Mouse (Mus musculus) common myeloid progenitor, adult 5-6 weeks (primary cell): ENCODE results near the gene Pop5. TPM values are rescaled to one million over a fixed set of nuclear protein-coding genes. Genes with fewer than 3 reads are reported as not detected.

Experiments
- ATAC-seq: replicated peaks from 2 replicates; pipeline ENCODE4 v1.8.0; 2016; ENCODE audit warnings: low read depth, mild to moderate bottlenecking, moderate TSS enrichment, inconsistent platforms; ENCODE audit not compliant: poor library complexity, severe bottlenecking
- total RNA-seq: library from RNA; stranded (forward); fragments of 200-1000, 187-1606 nt; gene quantifications from 2 replicates; pipeline ENCODE4 v1.2.3, GENCODE M21; 2017

The Pop5 gene
- total RNA-seq, 1 experiment from 2014 or later: 75.6 TPM

DNA sequence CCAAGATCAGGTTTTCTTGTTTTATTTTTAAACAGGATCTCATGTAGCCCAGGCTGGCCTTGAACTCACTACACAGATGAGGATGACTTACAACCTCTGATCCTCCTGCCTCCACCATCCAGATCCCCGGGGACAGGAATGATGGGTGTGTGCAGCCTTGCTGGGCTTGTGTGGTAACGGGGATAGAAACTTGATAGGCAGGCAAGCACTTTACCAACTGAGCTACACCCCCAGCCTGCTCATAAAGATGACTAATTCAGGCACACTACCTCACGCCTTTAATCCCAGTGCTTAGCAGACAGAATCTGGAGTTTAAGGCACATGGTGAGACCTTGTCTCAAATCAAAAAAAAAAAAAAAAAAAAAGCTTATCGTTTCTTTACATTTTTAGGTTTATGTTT lies 22.8 kb upstream of the Pop5 start:
- no peak for ATAC-seq

DNA sequence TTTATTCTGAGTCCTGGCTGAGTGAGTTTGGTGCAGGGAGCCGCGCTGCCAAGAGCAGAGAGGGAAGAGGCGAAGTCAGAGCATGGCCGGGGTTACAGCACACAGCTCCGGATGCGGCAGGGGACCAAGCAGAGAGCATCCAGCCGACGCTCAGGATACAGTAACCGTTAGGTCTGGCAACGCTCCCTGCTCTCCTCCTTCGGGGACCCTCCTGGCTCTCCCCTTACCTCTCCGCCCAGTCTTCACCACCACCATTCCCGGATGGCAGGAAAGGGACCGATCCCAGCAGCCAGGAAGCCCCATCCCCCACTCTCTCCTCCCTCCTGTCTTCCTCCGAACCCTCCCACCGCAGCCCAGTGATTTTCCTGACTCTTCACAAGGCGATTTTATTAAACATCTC lies 20.8 kb upstream of the Pop5 start:
- ATAC-seq: peak; percentile 56; the same call in 1 of the 2 replicates

DNA sequence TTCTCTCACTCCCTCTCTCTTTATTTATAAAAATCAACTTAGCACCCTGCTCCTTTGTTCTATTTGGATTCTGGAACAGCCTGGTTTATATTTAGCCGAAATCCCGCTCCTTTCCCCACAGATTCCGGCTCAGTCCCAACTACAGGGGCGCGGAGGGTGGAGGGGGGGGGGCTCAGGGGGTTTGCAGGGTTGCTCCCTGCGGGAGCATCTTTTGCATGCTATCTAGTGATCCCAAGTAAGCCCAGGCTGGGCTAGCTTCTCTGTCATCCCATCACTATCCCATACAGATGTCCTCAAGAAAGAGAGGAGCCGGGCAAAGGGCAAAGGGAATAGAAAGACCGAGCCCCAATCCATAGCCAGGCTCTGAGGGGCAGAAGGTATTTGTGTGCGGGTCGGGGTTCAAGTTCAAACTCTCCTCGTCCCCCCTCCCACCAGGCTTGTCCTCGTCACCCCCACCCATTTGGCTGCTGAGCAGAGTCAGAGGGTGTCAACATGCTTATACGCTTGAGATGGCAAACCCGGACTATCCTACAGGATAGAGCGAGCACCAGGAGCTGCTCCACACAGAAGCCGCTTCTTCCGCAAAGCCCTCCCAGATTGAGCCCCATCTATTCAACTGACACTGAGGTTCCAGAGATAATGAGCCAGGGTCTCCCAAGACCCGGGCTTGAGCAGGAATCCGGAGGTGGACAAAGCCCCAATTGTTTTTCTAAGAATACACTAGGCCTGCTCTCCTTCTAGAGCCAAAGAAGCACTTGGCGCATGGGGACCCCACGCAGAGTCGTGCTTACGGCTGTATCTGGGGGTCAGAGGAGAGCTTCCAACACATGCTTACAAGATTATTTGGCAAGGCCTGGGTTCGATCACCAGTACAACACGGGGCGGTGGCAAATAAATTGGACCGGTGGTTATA lies 20.1 kb upstream of the Pop5 start:
- no peak for ATAC-seq

DNA sequence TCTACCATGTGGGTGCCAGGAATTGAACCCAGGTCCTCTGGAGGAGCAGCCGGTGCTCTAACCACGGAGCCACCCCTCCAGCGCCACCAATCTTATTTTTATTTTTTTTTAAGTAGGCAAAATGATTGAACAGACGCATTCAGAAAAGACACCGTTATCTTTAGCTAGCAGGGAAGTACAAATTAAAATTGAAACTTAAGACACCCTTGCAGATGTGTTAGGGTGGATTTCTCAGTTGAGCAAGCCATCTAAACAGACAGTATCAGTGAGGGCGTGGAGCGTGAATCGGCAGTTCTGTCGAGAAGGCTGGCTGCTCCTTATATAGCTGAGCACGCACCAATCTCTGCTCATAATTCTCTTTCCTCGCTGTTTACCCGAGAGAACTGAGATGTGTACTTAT lies 17.6 kb upstream of the Pop5 start:
- no peak for ATAC-seq

DNA sequence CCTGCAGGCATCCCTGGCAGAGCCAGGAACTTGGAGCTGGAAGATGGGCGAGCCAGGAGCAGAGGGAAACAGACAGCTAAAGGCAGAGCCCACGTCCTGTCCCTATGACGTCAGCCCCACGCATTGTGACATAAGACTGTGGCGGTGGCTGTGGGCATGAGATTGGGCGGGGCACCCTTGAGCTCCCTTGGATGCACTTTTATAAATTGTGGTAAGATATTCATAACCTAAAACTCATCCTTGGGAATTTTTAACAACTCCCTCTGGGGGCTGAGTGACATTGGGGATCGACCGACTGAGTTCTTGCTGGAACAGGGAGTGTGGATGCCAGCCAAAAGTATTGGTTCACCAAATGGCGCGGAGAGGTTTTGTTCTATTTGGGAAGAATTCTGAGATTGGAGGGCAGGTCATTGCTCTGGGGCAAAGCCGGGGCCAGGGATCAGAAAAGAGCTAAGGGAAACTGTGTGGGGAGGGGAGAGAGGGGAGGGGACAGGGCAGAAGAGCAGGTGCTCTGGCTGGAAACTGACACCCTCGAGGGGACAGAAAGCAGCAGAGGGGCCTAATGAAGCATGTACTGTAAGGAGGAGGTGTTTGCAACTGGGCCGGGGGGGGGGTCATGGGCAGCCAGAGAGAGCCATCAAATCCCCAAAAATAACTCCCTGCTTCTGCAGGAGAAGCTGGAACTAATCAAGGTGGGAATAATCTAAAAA lies 14.6 kb upstream of the Pop5 start:
- ATAC-seq: no peak

DNA sequence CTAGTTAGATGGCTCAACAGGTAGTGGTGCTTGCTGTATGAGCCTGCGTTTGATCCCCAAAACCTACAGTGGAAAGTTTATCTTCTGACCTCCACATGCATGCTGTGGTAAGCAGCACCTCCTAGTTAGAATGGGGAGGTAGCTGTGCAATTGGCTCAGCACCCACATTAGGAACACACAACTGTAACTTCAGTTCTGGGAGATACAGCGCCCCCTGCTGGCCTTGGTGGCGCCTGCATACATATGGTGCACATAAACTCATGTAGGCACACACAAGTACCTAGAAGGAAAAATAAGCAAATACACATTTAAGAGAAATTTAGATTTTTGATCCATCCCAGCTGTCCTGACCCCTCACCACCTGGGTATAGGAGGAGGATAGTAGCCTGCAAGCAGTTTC lies 13.2 kb upstream of the Pop5 start:
- no peak for ATAC-seq

DNA sequence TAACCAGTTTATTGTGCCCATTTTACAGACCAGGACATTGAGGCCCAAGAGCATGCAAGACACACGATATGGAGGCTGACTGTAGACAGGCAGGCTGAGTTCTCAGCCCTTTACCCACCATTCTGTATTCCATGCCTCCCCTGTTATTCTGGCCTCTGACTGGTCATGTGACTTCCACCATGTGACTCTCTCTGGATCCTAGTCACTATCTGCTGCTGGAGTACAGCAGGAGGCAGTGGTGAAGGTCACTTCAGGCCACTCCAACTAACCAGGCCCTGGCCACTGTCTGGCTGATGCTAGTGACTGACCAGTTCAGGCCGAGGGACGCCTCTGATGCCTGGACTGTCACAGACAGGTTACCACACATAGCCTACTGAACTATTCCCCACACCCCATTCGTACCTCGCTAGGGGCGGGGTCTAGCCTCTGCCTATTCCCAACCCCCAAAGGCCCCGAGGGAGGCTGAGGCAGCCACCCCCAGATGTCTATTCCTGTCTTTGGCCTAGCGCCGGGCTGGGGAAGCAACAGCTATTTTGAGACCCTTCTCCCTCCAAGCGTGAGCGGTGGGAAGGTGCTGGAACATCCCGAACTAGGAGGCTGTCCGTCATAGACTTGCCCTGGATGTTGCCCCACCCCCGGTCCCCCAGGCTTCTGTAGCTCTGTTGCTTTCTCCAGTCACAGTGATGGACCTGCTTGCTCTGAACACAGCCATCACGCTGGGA lies 4.6 kb upstream of the Pop5 start:
- no peak for ATAC-seq

DNA sequence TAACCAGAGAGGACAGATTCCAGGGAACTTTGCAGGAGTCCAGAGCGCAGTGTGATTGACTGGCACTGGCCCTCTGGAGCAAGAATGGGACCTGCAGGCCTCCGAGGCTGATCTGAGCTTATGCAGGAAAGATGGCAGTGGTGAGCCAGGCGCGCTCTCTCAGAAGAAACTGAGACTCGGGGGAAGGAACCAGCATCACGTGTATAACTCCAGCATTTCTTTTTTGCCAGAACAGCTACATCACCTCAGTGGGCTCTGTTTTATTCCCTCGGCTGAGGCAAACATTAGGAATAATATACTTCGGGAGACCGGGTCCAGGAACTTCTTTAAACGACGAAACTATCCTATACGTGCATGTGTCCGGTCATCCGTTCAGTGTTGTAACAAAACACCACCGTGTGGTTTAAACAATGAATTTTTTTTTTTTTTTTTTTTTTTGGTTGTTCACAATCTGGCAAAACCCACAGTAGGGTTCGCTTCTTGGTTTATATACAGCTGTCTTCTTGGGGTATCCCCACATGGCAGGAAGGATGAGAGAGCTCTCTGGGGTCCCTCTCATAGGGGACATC lies 4.0 kb upstream of the Pop5 start:
- ATAC-seq: no peak

DNA sequence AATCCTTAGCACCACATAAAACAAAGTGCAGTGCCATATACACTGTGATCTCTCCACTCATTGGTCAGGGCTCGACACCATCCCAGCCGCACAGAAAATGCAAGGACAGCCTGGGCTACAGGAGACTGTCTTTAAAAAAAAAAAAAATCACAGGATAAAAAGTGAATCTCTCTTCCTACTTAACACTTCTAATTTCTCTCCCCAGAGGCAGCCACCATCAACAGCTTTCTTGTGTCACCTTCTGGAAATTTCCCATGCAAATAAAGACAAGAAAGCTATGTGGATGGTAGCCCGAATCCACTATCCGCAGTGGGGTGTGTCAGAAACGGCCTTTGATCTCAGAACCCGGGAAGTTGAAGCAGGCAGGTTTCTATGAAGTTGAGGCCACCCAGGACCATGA lies 3.1 kb upstream of the Pop5 start:
- no peak for ATAC-seq

DNA sequence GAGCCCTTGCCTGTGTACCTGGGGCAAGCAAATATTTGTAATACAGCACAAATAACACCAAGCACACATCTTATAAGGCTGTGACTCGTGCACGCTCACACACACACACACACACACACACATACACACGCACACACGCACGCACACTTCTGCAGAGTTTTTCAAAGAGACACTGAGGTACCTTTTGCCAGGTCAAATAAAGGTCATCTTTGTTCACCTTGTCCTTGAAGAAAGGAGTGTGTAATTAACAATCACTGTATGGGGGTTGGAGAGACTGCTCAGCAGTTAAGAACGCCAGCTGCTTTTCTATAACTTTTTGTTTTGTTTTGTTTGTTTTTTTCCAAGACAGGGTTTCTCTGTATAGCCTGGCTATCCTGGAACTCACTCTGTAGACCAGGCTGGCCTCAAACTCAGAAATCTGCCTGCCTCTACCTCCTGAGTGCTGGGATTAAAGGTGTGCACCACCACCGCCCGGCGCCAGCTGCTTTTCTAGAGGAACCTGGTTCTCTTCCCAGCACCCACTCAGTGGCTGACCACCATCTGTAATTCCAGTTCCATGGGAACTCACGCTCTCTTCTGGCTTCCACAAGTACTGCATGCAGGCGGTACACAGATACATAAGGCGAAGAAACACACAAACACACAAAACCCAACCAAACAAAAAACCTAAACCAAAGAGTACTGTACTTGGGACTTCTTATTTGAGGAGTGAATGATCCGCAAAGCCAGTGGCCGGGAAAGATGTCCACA lies 2.4 kb upstream of the Pop5 start:
- ATAC-seq: no peak

DNA sequence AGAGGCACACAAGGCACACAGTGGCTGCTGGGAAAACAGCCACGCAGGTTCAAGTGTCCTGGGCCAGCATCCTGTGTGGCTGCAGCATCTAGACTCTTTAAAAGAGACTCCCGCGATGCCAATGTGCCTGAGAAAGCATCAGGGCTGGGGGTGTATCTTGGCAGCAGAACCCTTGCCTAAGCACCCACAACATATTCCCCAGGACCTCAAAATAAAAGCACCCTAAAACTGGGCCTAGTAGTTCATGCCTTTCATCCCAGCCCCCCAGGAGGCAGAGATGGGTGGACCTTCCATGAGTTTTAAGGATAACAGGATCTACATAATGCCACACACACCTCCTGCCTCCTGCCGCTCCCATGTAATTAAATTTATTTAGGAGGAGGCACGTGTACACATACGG lies 1.1 kb upstream of the Pop5 start:
- no peak for ATAC-seq

DNA sequence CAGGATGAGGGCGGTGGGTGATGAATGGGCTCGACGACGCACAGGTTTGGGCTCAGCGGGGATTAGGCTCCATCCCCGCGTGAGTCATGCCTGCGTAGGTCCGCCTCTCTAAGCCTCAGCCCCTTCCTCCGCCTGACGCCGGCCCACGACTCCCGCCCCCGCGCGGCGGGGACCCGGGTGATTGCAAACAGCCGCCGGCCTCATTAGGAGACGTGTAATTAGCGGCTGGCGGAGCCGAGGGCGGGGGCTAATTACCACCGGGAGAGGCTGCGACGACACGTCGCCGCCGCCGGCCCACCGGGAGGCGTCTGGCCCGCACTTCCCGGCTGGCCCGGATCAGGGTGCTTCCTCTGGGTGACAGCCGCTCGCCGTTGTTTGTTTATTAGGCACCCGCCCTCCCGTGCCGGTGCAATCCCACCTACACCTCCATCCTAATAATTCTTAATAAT lies 289 bp upstream of the Pop5 start:
- peak; percentile 23 for ATAC-seq

DNA sequence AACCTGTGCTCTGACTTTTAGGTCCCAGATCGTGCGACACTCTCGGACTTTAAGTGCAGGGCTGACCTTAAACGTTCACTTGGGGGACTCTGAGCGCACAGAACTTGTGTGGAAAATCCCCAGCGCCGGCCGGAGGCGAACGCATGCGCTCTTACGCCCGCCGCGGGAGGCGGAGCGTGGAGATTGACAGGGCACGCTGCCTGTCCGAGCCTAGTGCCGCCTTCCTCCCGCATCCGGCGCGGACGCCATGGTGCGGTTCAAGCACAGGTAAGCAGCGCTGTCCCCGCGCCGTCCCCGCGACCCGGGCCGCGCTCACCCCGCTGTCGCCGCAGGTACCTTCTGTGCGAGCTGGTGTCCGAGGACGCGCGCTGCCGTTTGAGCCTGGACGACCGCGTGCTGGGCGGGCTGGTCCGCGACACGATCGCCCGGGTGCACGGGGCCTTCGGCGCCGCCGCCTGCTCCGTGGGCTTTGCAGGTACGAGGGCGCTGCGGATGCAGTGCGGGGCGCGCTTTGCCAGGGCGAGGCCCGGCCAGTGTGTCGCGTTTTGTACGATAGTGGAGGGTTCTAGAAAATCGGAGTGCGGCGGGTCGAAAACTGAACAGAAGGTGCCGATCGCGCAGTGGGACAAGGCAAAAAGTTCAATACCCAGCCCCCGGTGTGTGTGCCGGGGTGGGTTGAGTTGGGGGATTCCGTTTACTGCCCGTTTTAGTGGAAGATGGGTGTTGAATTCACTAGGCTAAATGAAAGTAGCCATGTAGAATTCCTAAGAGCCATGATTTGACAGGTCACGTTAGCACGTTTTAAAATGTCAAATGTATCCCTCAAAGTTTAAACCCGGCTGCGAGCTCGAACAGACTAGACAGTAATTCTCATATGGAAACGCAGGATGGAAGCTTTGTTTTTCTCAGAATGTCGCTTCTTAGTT lies 2.4 kb downstream of the Pop5 start:
- ATAC-seq: peak; percentile 83

DNA sequence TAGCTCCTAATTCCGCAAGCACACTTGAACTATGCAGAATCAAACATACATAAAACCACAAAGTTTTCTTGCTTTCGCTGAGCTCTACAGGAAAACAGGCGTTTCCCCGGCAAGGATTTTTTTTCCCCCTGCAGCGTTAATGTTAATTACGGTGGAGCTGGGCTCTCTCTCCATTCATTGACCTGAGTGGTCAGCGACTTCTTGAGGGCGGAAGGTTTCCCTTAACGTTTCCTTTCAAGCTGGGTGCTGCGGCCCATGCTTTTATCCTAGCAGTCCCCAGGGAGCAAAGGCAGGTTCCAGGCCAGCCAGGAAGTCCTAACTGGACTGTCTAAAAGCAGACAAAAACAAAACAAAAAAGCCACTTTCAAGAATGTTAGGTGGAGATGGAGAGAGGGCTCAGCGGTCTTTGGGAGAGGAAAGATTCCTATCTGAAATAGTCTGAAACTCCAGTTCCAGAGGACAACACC lies 3.1 kb downstream of the Pop5 start:
- no peak for ATAC-seq

DNA sequence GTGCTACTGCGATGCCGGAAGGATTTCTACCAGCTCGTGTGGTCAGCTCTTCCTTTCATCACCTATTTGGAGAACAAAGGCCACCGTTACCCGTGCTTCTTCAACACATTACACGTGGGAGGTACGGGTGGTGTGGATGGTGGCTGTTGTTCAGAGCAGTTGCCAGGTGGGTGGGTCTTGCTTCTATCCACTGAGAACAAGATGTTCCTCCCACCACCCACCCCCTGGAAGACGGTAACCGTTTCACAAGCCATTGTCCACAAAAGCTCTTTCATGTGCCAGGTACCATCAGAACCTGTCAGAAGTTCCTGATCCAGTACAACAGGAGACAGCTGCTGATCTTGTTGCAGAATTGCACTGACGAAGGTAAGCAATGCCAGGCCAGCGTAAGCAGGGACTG lies 4.6 kb downstream of the Pop5 start:
- no peak for ATAC-seq

DNA sequence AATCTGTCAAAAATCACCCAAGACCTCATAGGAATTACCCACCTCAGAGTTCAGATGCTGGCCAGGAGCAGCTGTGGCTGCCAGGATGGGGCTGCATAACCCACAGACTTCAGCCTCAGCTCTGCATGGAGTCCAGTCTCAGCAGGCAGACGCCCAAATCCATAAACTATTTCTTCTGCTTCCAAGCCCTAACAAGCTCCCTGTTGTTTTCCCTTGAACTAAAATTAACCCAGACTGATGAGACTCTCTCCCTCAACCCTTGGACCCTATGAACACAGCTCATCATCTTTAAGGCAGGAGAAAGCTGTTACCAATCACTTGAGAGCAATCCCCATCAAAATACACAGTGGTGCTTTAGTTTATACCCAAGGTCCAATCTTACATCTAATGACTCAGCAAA lies 19.8 kb downstream of the Pop5 start:
- ATAC-seq: no peak

DNA sequence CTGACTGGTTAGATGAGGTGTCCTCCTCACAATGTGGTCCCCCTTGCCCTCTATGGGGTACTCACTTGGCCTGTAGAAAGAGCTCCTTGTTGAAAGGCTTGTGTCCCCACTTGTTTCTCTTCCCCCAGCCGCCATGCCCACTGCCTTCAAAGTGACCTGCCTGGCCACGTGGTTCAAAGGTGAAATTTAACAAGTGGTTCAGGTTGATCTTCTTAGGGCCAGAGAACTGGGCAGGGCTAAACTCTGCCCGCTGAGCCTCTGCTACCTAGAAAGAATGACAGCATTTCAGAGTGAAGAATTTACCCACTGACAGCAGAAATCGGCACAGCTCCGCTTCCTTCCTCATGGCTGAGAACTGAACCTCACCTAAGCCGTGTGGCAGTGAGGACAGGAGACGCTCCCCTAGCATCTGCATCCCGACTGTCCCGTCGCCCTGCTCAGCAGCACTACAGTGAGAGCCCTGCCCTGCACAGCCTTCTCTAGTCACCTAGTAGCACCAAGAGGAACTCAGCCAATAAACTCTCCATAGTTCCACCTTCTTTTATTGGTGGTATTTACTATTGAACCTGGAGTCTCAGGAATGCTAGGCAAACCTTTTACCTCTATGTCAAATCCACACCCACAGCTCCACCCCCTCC lies 21.4 kb downstream of the Pop5 start:
- no peak for ATAC-seq

DNA sequence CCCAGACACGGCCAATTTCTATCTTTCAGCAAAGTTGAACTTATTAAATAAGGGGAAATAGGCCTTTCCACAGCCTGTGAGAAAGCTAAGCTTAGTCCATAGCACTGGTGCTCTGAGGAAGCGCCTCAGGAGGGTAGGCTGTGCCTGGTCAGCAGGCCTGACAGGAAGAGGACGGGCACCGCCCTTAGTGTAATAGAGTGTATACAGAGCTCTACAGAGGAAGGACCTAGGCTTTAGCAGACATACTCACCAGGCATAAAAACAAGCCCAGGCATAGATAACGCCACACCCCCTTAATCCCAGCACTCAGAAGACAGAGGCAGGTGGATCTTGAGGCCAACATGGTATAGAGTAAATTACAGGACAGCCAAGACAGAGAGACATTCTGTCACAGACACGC lies 24.7 kb downstream of the Pop5 start:
- no peak for ATAC-seq
